Mouse (Mus musculus) layer of hippocampus, adult 9-10 months (tissue): ENCODE data around the gene Macc1.

Experiments
- DNase-seq: peaks from one replicate; pipeline ENCODE4 v3.0.0; 2022; ENCODE audit warnings: low spot score

Macc1 gene

GRCm38 (mm10) chr12:119483922-119484631, 170.0 kb downstream of the Macc1 start:
- DNase-seq, result no peak

GRCm38 (mm10) chr12:119511145-119511544, 197.1 kb downstream of the Macc1 start:
- DNase-seq, result no peak
